Mouse (Mus musculus): Measurements from ENCODE around the gene Clec16a. TPM values are rescaled to one million over a fixed set of nuclear protein-coding genes. Genes with fewer than 3 reads are reported as not detected.

Gene Clec16a
- polyA plus RNA-seq, 1 experiment, result 23.0 TPM

DNA sequence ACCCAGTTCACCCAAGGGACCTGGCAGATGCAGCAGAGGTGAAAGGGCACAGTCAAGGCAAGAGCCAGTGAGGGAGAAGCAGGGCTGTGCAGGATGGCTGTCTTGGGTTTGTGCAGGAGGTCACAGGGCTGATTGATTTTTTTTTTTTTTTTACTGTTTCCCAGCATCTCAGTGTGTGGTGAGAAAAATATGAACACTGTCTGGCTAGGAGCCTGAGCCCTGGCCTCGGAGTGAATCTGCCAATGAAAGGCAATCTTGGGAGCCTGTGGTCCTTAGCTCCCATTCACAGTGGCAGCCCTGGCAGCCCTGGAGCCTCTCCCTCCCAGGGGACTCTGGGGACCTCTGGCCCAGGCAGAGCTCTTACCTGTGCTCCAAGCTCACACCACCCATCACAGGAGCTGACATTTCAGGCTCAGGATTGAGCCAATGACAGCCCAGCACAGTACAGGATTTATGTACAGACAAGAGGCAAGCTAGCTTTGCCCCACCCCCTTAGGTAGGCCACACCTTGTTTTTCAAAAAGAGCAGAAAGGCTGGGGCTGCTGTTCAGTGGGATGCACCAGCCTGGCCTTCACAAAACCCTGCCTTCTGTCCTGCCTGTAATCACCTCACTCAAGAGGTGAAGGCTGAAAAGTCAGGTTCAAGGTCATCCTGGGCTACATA lies 177.9 kb downstream of the Clec16a start:
- no peak overlapping the region for H3K27ac ChIP-seq (ENCODE audit: insufficient read depth, low read length)
- no peak overlapping the region for H3K4me3 ChIP-seq (ENCODE audit: insufficient read depth, low read length)
- no peak for TF ChIP-seq POLR2A (IDR thresholded peaks at IDR 0.05; ENCODE audit: low read depth, low read length)
- no peak for TF ChIP-seq CTCF (IDR thresholded peaks at IDR 0.05; ENCODE audit: borderline replicate concordance, insufficient read depth, low read length)

GRCm38 (mm10) chr16:10723816-10724647 lies 178.9 kb downstream of the Clec16a start:
- no peak overlapping the region for H3K4me3 ChIP-seq (ENCODE audit: insufficient read depth, low read length)
- no peak for TF ChIP-seq POLR2A (IDR thresholded peaks at IDR 0.05; ENCODE audit: low read depth, low read length)
- no peak for TF ChIP-seq CTCF (IDR thresholded peaks at IDR 0.05; ENCODE audit: borderline replicate concordance, insufficient read depth, low read length)
- no peak overlapping the region for H3K27ac ChIP-seq (ENCODE audit: insufficient read depth, low read length)
- no peaks in the 10 kb centered on the region for H3K4me1 ChIP-seq (ENCODE audit: control insufficient read depth, insufficient read depth, low read length)

More for the DNA sequence above, 177.9 kb downstream of the Clec16a start:
- no peaks in the 10 kb centered on the region for H3K4me1 ChIP-seq (ENCODE audit: control insufficient read depth, insufficient read depth, low read length)

DNA sequence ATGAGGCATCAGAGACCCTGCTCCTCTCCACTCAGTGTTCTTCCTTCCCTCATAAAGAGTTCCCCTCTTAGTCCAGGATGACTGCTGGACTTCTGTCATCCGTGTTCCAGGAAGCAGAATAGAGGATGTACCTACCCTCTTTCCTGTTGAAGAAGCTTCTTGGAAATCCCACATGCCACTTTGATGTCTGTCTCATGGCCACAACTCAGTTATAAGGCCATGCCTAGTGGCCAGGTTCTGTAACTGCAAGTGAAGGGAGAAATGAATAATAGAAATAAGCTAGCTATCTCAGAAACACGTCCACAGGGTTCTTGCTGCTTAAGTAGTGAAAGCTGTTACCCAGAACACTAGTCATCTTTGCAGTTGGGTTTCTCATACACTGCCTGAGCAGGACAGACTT lies 180.0 kb downstream of the Clec16a start:
- no peak overlapping the region for H3K27ac ChIP-seq (ENCODE audit: insufficient read depth, low read length)
- H3K4me1 ChIP-seq (ENCODE audit: control insufficient read depth, insufficient read depth, low read length), result no peaks in the 10 kb centered on the region
- H3K4me3 ChIP-seq (ENCODE audit: insufficient read depth, low read length), result no peak overlapping the region
- TF ChIP-seq POLR2A (IDR thresholded peaks at IDR 0.05; ENCODE audit: low read depth, low read length), result no peak
- TF ChIP-seq CTCF (IDR thresholded peaks at IDR 0.05; ENCODE audit: borderline replicate concordance, insufficient read depth, low read length), result no peak

DNA sequence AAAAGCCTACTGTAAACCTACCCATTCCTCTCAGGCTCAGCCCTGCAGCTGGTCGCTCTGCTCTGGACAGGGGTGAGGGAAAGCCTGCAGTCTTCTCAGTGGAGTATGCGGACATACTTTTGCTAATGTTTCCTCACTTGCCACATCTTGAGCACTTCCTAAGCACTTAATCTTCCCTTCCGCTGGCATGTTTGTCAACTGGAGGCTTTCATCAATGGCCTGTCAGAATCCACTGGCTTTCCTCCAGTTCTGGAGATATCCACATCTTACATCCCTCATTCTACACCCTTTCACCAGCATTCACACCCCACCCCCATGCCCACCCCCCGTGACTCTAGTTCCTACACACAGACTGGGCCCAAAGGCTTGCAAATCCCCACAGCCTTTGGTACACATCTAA lies 182.5 kb downstream of the Clec16a start:
- TF ChIP-seq CTCF (IDR thresholded peaks at IDR 0.05; ENCODE audit: borderline replicate concordance, insufficient read depth, low read length) (no peak), POLR2A (IDR thresholded peaks at IDR 0.05; ENCODE audit: low read depth, low read length) (no peak)
- no peak overlapping the region for H3K4me3 ChIP-seq (ENCODE audit: insufficient read depth, low read length)
- H3K4me1 ChIP-seq (ENCODE audit: control insufficient read depth, insufficient read depth, low read length), result no peaks in the 10 kb centered on the region
- no peak overlapping the region for H3K27ac ChIP-seq (ENCODE audit: insufficient read depth, low read length)

GRCm38 (mm10) chr16:10728886-10729285 lies 183.7 kb downstream of the Clec16a start:
- Histone ChIP-seq H3K27ac (ENCODE audit: insufficient read depth, low read length) (no peak overlapping the region), H3K4me3 (ENCODE audit: insufficient read depth, low read length) (no peak overlapping the region), H3K4me1 (ENCODE audit: control insufficient read depth, insufficient read depth, low read length) (no peaks in the 10 kb centered on the region)
- TF ChIP-seq POLR2A (IDR thresholded peaks at IDR 0.05; ENCODE audit: low read depth, low read length) (no peak), CTCF (IDR thresholded peaks at IDR 0.05; ENCODE audit: borderline replicate concordance, insufficient read depth, low read length) (no peak)

DNA sequence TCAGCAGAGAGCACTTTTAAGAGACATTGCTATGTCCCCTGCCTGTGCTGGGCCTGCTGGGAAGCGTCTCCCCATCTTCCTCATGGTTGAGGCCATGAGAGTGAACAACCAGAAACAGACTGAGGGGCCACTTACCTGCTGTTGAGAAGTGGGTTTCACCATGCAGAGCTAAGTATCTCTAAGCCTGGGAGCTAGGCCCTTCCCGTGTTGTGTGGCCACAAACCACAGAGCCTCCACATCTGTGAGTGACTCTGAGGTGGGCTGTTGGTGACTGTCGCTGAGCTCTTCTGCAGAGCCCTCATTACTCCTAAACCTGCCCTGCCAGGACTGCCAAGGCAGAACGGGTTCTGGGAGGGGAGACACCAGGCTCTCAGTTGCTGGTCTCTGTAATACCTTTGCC lies 185.8 kb downstream of the Clec16a start:
- TF ChIP-seq POLR2A (IDR thresholded peaks at IDR 0.05; ENCODE audit: low read depth, low read length) (no peak), CTCF (IDR thresholded peaks at IDR 0.05; ENCODE audit: borderline replicate concordance, insufficient read depth, low read length) (no peak)
- Histone ChIP-seq H3K27ac (ENCODE audit: insufficient read depth, low read length) (no peak overlapping the region), H3K4me1 (ENCODE audit: control insufficient read depth, insufficient read depth, low read length) (no peaks in the 10 kb centered on the region), H3K4me3 (ENCODE audit: insufficient read depth, low read length) (no peak overlapping the region)

- Histone ChIP-seq H3K4me3 (ENCODE audit: insufficient read depth, low read length) (no peak overlapping the region), H3K27ac (ENCODE audit: insufficient read depth, low read length) (no peak overlapping the region), H3K4me1 (ENCODE audit: control insufficient read depth, insufficient read depth, low read length) (no peaks in the 10 kb centered on the region)
- no peak for TF ChIP-seq POLR2A (IDR thresholded peaks at IDR 0.05; ENCODE audit: low read depth, low read length)
- TF ChIP-seq CTCF (IDR thresholded peaks at IDR 0.05; ENCODE audit: borderline replicate concordance, insufficient read depth, low read length), result no peak
These were observed 186.6 kb downstream of the Clec16a start for GRCm38 (mm10) chr16:10731785-10732184.

DNA sequence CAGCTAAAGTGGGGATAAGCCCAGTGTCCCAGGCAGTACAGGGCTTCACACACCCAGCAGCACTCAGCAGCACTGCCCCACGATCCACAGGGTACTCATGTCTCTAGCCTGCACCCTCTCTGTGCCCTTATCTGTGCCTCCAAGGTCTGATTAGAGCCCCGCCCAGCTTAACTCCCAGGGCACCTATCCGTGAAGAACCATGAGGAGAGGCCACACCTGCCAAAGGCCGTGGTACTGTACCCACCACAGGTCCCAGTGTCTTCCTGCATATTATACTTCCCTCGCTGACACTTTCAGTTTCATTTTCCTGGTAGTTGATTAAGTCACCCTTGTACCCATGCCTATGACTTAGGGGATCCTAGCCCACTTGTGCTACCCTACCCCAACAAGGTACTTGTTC lies 187.3 kb downstream of the Clec16a start:
- TF ChIP-seq CTCF (IDR thresholded peaks at IDR 0.05; ENCODE audit: borderline replicate concordance, insufficient read depth, low read length), result no peak
- no peak for TF ChIP-seq POLR2A (IDR thresholded peaks at IDR 0.05; ENCODE audit: low read depth, low read length)

DNA sequence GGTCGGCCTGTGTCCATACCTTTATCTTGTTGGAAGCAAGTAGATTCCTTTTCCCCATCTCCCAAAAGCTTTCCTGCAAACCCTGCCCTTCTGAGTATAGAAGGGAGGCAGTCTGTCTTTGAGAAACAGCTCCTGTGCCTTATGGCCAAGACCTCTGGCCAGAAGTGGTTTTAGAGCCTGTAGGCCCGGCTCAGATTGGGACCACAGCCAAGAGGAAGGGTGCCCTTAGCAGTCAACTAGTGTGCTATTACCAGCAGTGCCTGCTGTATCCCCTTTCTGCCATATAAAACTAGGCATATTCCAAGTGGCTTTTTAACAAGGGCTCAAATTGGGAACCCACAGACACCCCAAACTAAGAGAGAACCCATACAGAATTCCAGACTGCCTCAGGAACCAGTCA lies 190.6 kb downstream of the Clec16a start:
- no peak for TF ChIP-seq CTCF (IDR thresholded peaks at IDR 0.05; ENCODE audit: borderline replicate concordance, insufficient read depth, low read length)
- no peak for TF ChIP-seq POLR2A (IDR thresholded peaks at IDR 0.05; ENCODE audit: low read depth, low read length)
- Histone ChIP-seq H3K27ac (ENCODE audit: insufficient read depth, low read length) (no peak overlapping the region), H3K4me3 (ENCODE audit: insufficient read depth, low read length) (no peak overlapping the region), H3K4me1 (ENCODE audit: control insufficient read depth, insufficient read depth, low read length) (peaks cover 3% of the 10 kb centered on the region; the same call in 1 of the 2 replicates)

More for the DNA sequence above, 187.3 kb downstream of the Clec16a start:
- Histone ChIP-seq H3K4me3 (ENCODE audit: insufficient read depth, low read length) (no peak overlapping the region), H3K27ac (ENCODE audit: insufficient read depth, low read length) (no peak overlapping the region), H3K4me1 (ENCODE audit: control insufficient read depth, insufficient read depth, low read length) (peaks cover 1% of the 10 kb centered on the region; the same call in 1 of the 2 replicates)

DNA sequence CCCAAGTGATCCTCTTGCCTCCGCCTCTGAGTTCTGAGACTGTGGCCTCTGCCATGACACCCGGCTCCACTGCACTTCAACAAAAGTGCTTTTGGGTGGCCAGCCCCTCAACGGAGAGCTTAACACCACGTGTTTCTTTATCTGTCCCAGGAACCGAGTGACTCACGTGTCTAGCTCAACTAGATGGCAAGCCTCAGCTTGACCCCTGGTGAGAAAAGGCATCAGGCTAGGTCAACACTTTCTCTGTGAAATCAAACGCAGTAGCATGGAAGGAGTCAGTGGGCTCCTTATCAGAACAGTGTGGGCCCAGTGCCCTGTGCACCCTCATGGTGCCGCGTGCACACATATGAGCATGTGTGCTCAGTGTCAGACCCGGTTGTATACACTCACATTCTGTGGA lies 191.2 kb downstream of the Clec16a start:
- no peak overlapping the region for H3K27ac ChIP-seq (ENCODE audit: insufficient read depth, low read length)
- peaks cover 3% of the 10 kb centered on the region; the same call in 1 of the 2 replicates for H3K4me1 ChIP-seq (ENCODE audit: control insufficient read depth, insufficient read depth, low read length)
- TF ChIP-seq POLR2A (IDR thresholded peaks at IDR 0.05; ENCODE audit: low read depth, low read length) (no peak), CTCF (IDR thresholded peaks at IDR 0.05; ENCODE audit: borderline replicate concordance, insufficient read depth, low read length) (no peak)
- no peak overlapping the region for H3K4me3 ChIP-seq (ENCODE audit: insufficient read depth, low read length)
